Mouse (Mus musculus) embryonic fibroblast, embryonic 13.5 days (primary cell): ENCODE data around the gene Pigl. TPM values are rescaled to one million over a fixed set of nuclear protein-coding genes. Genes with fewer than 3 reads are reported as not detected.

ENCODE experiments used
- H3K27ac ChIP-seq: 2 replicates; pipeline ENCODE4 v1.5.1; 2012; ENCODE audit warnings: low read length, control low read depth, inconsistent platforms; ENCODE audit not compliant: insufficient read depth
- H3K4me1 ChIP-seq: 2 replicates; pipeline ENCODE4 v1.6.1; 2011; ENCODE audit warnings: low read length; ENCODE audit not compliant: control insufficient read depth, insufficient read depth
- H3K4me3 ChIP-seq: 2 replicates; pipeline ENCODE4 v1.5.1; 2011; ENCODE audit warnings: mild to moderate bottlenecking, control low read depth, low read length; ENCODE audit not compliant: insufficient read depth
- CTCF ChIP-seq: IDR thresholded peaks from 2 replicates; pipeline ENCODE4 v1.5.1; 2011; ENCODE audit warnings: mild to moderate bottlenecking, control low read depth, low read length, moderate library complexity, borderline replicate concordance; ENCODE audit not compliant: insufficient read depth
- POLR2A ChIP-seq: IDR thresholded peaks from 2 replicates; pipeline ENCODE4 v1.6.1; 2011; ENCODE audit warnings: low read depth, mild to moderate bottlenecking, control low read depth, low read length, moderate library complexity
- polyA plus RNA-seq: library from polyadenylated mRNA; stranded (reverse); fragments of >200 nt; gene quantifications from 2 replicates; pipeline ENCODE4 v1.2.4, GENCODE M21; 2011; ENCODE audit warnings: low read depth; ENCODE audit not compliant: missing spikeins, insufficient read length

Gene Pigl
- polyA plus RNA-seq, 1 experiment = 6.7 TPM

- Histone ChIP-seq H3K27ac (no peak overlapping the region), H3K4me3 (no peak overlapping the region), H3K4me1 (no peaks in the 10 kb centered on the region)
- TF ChIP-seq POLR2A (no peak), CTCF (no peak)
Measured at GRCm38 (mm10) chr11:62509571-62509970, 51.3 kb downstream of the Pigl start.

- Histone ChIP-seq H3K27ac (no peak overlapping the region), H3K4me3 (no peak overlapping the region), H3K4me1 (no peaks in the 10 kb centered on the region)
- TF ChIP-seq CTCF (no peak), POLR2A (no peak)
Measured at GRCm38 (mm10) chr11:62510956-62511355, 52.7 kb downstream of the Pigl start.

- Histone ChIP-seq H3K27ac (no peak overlapping the region), H3K4me1 (no peaks in the 10 kb centered on the region), H3K4me3 (no peak overlapping the region)
- TF ChIP-seq POLR2A = no peak
- no peak for TF ChIP-seq CTCF
Measured at GRCm38 (mm10) chr11:62511444-62512202, 53.4 kb downstream of the Pigl start.

GRCm38 (mm10) chr11:62512529-62513080 is 54.3 kb downstream of the Pigl start:
- Histone ChIP-seq H3K27ac (no peak overlapping the region), H3K4me1 (no peaks in the 10 kb centered on the region), H3K4me3 (no peak overlapping the region)
- no peak for TF ChIP-seq POLR2A

- TF ChIP-seq POLR2A (no peak), CTCF (no peak)
- H3K4me1 ChIP-seq = no peaks in the 10 kb centered on the region
- H3K4me3 ChIP-seq = no peak overlapping the region
- H3K27ac ChIP-seq = no peak overlapping the region
Measured at GRCm38 (mm10) chr11:62513311-62513710, 55.1 kb downstream of the Pigl start.

GRCm38 (mm10) chr11:62518991-62519390 is 60.7 kb downstream of the Pigl start:
- H3K27ac ChIP-seq = no peak overlapping the region

GRCm38 (mm10) chr11:62522283-62522682 is 64.0 kb downstream of the Pigl start:
- no peak overlapping the region for H3K27ac ChIP-seq
- TF ChIP-seq POLR2A = no peak
- no peak for TF ChIP-seq CTCF
- no peaks in the 10 kb centered on the region for H3K4me1 ChIP-seq
- no peak overlapping the region for H3K4me3 ChIP-seq

More at GRCm38 (mm10) chr11:62518991-62519390, 60.7 kb downstream of the Pigl start:
- TF ChIP-seq POLR2A (no peak), CTCF (no peak)
- H3K4me3 ChIP-seq = no peak overlapping the region
- H3K4me1 ChIP-seq = no peaks in the 10 kb centered on the region

GRCm38 (mm10) chr11:62537089-62537488 is 78.8 kb downstream of the Pigl start:
- Histone ChIP-seq H3K4me1 (peaks cover 3% of the 10 kb centered on the region; the same call in 1 of the 2 replicates), H3K27ac (no peak overlapping the region), H3K4me3 (no peak overlapping the region)
- no peak for TF ChIP-seq POLR2A
- TF ChIP-seq CTCF = no peak

- peaks cover 3% of the 10 kb centered on the region; the same call in 1 of the 2 replicates for H3K4me1 ChIP-seq
- TF ChIP-seq CTCF (no peak), POLR2A (no peak)
- no peak overlapping the region for H3K4me3 ChIP-seq
- H3K27ac ChIP-seq = no peak overlapping the region
Measured at GRCm38 (mm10) chr11:62537590-62537989, 79.3 kb downstream of the Pigl start.
